Mouse (Mus musculus) frontal cortex, postnatal 14 days (tissue): ENCODE results near the gene D13Ertd608e.
A peak's percentile ranks its signal among the peaks of the same experiment; 100 is the strongest.
"Not testable (repeated sequence)": the region's sequence is repeated elsewhere in the genome, so short reads cannot be mapped to it uniquely, and the experiment has no call there.

Experiments
- DNase-seq, 2 experiments: peaks; one replicate each; pipeline ENCODE4 v3.0.0; 2022; ENCODE audit warnings: low spot score in 2 of 2

D13Ertd608e gene

GRCm38 (mm10) chr13:119835320-119836056 is at the start of gene D13Ertd608e:
D13Ertd608e (plus strand) TSS chr13:119836006.
- peak in 1 of 2 experiments; percentile 21 for DNase-seq

GRCm38 (mm10) chr13:119789851-119790717 is 45.7 kb upstream of the D13Ertd608e start:
- DNase-seq = peak; percentile 57

- peak; percentile 86 to 89 for DNase-seq
Measured at GRCm38 (mm10) chr13:119790761-119791579, 44.8 kb upstream of the D13Ertd608e start, which contains the start of gene Zfp131. Zfp131 (minus strand) TSS chr13:119790889.

- no peak for DNase-seq
Measured at GRCm38 (mm10) chr13:119791580-119792135, 44.1 kb upstream of the D13Ertd608e start.

GRCm38 (mm10) chr13:119792791-119793404 is 42.9 kb upstream of the D13Ertd608e start:
- no peak for DNase-seq

GRCm38 (mm10) chr13:119797656-119798055 is 38.1 kb upstream of the D13Ertd608e start:
- no peak for DNase-seq

- DNase-seq = no peak
Measured at GRCm38 (mm10) chr13:119808937-119809336, 26.9 kb upstream of the D13Ertd608e start.

GRCm38 (mm10) chr13:119810031-119810430 is 25.8 kb upstream of the D13Ertd608e start:
- no peak for DNase-seq

- DNase-seq = no peak
Measured at GRCm38 (mm10) chr13:119816798-119817197, 19.0 kb upstream of the D13Ertd608e start.

GRCm38 (mm10) chr13:119817579-119818206 is 18.1 kb upstream of the D13Ertd608e start:
- no peak for DNase-seq

- DNase-seq = not testable (repeated sequence)
Measured at GRCm38 (mm10) chr13:119830116-119830515, 5.7 kb upstream of the D13Ertd608e start, which contains the start of gene AF067063. AF067063 (minus strand) TSS chr13:119830216.

GRCm38 (mm10) chr13:119836324-119836811 is 562 bp downstream of the D13Ertd608e start:
- DNase-seq = peak in 1 of 2 experiments; percentile 4

- peak; percentile 8 to 29 for DNase-seq
Measured at GRCm38 (mm10) chr13:119837719-119838337, 2.0 kb downstream of the D13Ertd608e start.

- not testable (repeated sequence) for DNase-seq
Measured at GRCm38 (mm10) chr13:119839982-119840381, 4.2 kb downstream of the D13Ertd608e start.

GRCm38 (mm10) chr13:119862399-119862798 is 26.6 kb downstream of the D13Ertd608e start:
- DNase-seq = not testable (repeated sequence)

- not testable (repeated sequence) for DNase-seq
Measured at GRCm38 (mm10) chr13:119864395-119864999, 28.7 kb downstream of the D13Ertd608e start.

- not testable (repeated sequence) for DNase-seq
Measured at GRCm38 (mm10) chr13:119886896-119887295, 51.1 kb downstream of the D13Ertd608e start.

GRCm38 (mm10) chr13:119894685-119895084 is 58.9 kb downstream of the D13Ertd608e start, which contains the start of gene Tcstv1:
Tcstv1 (minus strand) TSS chr13:119894785.
- DNase-seq = not testable (repeated sequence)
